Mouse (Mus musculus) spleen, adult 18-20 months (tissue): ENCODE data around the gene Kif6.

Experiments used
- DNase-seq, 2 experiments: peaks; one replicate each; pipeline ENCODE4 v3.0.0; 2022; ENCODE audit warnings: mixed read lengths in 2 of 2

The Kif6 gene

DNA sequence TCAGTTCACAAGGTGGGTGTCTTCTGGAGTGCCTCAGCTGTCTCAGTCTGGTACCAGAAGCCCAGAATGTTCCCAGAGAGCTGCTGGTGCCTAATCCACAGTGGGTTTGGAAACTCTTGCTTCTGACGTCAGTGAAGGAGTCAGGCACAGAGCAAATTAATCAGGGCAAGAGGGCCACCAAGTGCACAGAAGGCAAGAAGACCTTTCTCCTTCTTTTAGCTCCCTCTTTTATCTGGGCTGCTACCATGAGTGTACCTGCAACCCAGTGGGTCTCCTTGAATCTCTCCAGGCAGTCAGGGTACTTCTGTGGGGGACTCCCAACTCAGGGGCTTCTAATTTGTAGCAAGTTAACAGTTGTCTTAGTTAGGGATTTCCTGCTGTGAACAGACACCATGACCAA is 178.0 kb downstream of the Kif6 start:
- DNase-seq: no peak

GRCm38 (mm10) chr17:49793965-49794364 is 179.0 kb downstream of the Kif6 start:
- DNase-seq: no peak

- no peak for DNase-seq
These were observed 180.3 kb downstream of the Kif6 start for GRCm38 (mm10) chr17:49795241-49795640.

GRCm38 (mm10) chr17:49796116-49796515 is 181.2 kb downstream of the Kif6 start:
- DNase-seq: no peak

- no peak for DNase-seq
These were observed 184.2 kb downstream of the Kif6 start for GRCm38 (mm10) chr17:49799168-49799567.

GRCm38 (mm10) chr17:49800157-49800556 is 185.2 kb downstream of the Kif6 start:
- DNase-seq: no peak

DNA sequence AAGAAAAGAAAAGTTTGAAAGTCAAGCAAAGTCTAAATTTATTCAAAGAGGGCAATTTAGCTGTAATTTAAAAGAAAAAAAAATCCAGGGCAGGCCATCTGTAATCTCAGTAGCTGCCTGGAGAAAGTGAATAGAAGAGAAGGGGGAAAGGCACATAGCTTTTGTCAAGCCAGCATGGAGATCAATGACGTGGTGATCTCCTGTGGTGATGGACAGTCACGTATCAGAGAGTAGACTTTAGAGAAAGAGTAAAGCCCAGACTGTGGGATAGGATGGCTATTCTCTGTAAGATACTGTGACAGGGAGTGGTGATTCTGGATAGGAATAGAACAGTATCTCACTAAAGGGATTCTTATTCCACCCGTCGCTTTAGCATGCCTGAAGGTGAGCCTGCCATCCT is 192.5 kb downstream of the Kif6 start:
- no peak for DNase-seq

DNA sequence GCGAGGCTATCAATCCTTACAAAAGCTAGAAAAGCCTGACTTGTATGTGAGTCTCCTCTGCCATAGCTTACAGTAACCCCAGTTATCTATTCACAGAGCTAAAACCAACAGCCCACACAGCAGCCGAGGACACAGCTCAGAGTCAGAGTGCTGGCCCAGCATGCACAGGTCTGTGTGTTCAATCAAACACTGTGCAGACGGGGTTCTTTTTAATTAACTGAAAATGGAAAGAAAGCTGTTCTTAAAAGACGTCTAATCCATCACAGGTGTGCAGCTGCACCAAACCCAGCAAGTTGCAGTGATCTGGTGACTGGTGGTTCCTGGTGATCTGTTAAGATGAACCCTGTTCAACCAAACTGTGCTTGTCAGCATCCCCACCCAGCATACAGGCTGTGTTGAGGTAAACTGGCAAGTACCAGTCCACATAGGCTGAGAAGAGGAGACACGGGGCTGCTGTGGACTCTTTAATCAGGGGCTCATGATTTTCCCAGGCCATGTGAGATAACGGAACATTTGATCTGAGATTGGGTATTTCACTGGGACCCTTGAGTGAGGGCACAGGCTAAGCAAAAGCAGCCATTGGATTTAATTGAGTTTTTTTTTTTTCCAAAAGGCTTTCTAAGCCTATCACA is 193.9 kb downstream of the Kif6 start:
- DNase-seq: no peak

GRCm38 (mm10) chr17:49813893-49814640 is 199.1 kb downstream of the Kif6 start:
- DNase-seq: no peak

DNA sequence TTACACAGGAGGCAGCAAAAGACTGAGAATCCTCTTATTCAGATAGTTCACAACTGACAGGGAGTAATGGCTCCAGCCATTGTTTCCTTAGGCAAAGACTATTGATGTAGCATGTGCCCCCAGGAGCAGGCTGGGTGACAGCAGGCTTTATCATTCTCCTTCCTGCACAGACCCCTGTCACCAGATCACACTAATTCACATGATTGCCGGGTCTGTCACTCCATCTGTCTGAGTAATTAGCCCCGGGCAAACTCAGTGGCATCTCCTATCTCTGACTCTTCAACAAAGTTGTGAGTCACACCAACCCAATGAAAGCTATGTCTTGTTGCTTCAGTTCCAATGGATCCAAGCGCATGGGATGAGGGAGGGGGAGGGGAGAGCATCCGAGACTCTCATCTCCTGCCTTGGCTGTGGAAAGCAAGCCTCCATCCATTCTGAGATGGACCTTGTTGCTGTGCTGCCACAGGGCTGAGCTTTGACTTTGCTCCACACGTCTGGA is 201.2 kb downstream of the Kif6 start:
- no peak for DNase-seq

- DNase-seq: no peak
These were observed 201.8 kb downstream of the Kif6 start for GRCm38 (mm10) chr17:49816703-49817102.

DNA sequence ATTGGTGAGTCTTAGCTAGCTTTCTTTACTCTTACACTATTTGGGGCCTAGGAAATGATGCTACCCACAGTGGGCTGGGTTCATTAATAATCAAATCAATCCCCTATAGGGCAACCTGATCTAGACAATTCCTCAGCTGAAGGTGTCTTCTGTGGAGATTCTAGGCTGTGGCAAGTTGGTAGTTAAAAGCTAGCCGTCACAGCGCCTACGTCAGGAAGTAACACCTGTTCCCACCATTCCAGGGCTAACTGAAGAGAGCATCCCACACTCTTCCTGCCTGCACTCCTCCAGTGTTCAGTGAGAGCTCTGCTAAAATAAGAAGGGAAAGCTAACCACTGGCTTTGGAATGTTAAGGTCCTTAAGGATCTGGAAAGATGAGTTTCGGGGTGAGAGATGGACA is 205.3 kb downstream of the Kif6 start:
- DNase-seq: no peak

- DNase-seq: no peak
These were observed 209.4 kb downstream of the Kif6 start for GRCm38 (mm10) chr17:49824142-49824840.

GRCm38 (mm10) chr17:49824841-49825450 is 210.0 kb downstream of the Kif6 start:
- DNase-seq: no peak

GRCm38 (mm10) chr17:49825831-49826230 is 210.9 kb downstream of the Kif6 start:
- no peak for DNase-seq

- no peak for DNase-seq
These were observed 216.8 kb downstream of the Kif6 start for GRCm38 (mm10) chr17:49831745-49832144.

- DNase-seq: no peak
These were observed 219.2 kb downstream of the Kif6 start for GRCm38 (mm10) chr17:49834044-49834545.

GRCm38 (mm10) chr17:49837417-49837816 is 222.5 kb downstream of the Kif6 start:
- DNase-seq: no peak

DNA sequence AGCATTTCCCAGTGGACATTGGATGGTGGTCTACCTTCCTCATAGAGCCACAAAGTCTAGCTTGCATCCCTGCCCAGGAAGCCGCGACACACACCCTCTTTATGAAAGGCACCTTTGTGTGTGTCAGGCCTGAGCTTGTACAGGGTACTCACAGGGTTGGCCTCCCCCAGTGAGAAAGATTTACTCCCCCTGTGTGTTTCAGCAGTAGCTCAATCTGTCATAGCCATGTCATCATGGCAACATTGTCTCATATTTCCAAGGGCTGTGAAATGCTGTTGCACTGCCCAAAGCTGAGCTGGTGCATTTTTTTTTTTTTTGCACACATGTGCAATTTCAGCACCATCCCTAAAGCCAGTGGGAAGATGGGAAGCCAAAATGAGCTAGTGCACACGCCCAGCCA is 224.3 kb downstream of the Kif6 start:
- no peak for DNase-seq

- DNase-seq: no peak
These were observed 236.3 kb downstream of the Kif6 start for GRCm38 (mm10) chr17:49851210-49851609.

- no peak for DNase-seq
These were observed 237.2 kb downstream of the Kif6 start for GRCm38 (mm10) chr17:49852183-49852582.

- no peak for DNase-seq
These were observed 240.8 kb downstream of the Kif6 start for GRCm38 (mm10) chr17:49855785-49856184.
